Mouse (Mus musculus) midbrain, embryonic 10.5 days (tissue): Measurements from ENCODE around the gene Pspc1. TPM values are rescaled to one million over a fixed set of nuclear protein-coding genes. Genes with fewer than 3 reads are reported as not detected.

ENCODE experiments used
- polyA plus RNA-seq: library from polyadenylated mRNA; unstranded; fragments of >200 nt; fragmentation: Nextera tagmentation; extraction: Ambion mirVana; gene quantifications from 2 replicates; pipeline ENCODE4 v1.2.1, GENCODE M21; 2016

The Pspc1 gene
- polyA plus RNA-seq, 1 experiment from 2014 or later, result 43.1 TPM

Other genes with a start within 250 kb of the Pspc1 start
- gene Cenpj, start 202.9 kb downstream of the Pspc1 start, polyA plus RNA-seq, result 23.5 and 24.3 TPM in 2 replicates
- 1.4 and 1.6 TPM in 2 replicates for gene Parp4, start 202.7 kb downstream of the Pspc1 start, polyA plus RNA-seq
- 40.6 and 43.4 TPM in 2 replicates for gene Mphosph8, start 110.1 kb downstream of the Pspc1 start, polyA plus RNA-seq
- 24.8 and 26.6 TPM in 2 replicates for gene Zmym5, start 33.4 kb upstream of the Pspc1 start, polyA plus RNA-seq
- 57.3 and 71.1 TPM in 2 replicates for gene Zmym2, start 108.3 kb upstream of the Pspc1 start, polyA plus RNA-seq